Comparison of ENCODE assay signal across 8 mouse cellular contexts in genomic region chr6:128759221-128759950, GRCm38 (mm10). TPM values are rescaled to one million over a fixed set of nuclear protein-coding genes. Genes with fewer than 3 reads are reported as not detected.
A peak's percentile ranks its signal among the peaks of the same experiment; 100 is the strongest.
DNase-seq lines count a peak whose midpoint lies in the region; ATAC-seq lines count a peak whose summit lies in the region.

No protein-coding gene starts in this region.

- no peak overlapping the region for H3K27ac ChIP-seq in liver, embryonic 12.5 days
- H3K27ac ChIP-seq in hindbrain, embryonic 16.5 days (ENCODE audit: low read depth, low read length): no peak overlapping the region

- H3K9me3 ChIP-seq in liver, embryonic 12.5 days (replicated peaks): no peaks in the 10 kb centered on the region
- no peaks in the 10 kb centered on the region for H3K9me3 ChIP-seq in hindbrain, embryonic 16.5 days (ENCODE audit: control insufficient read depth, low read length)

- no peak overlapping the region for H3K4me3 ChIP-seq in liver, embryonic 12.5 days
- 0 out of 2 replicates have a peak overlapping the region, but pooled peaks have one; percentile 9 for H3K4me3 ChIP-seq in hindbrain, embryonic 16.5 days (ENCODE audit: low read length)

- peak overlapping the region; percentile 37 for H3K4me2 ChIP-seq in liver, embryonic 12.5 days
- peak overlapping the region; percentile 36; the same call in 1 of the 2 replicates for H3K4me2 ChIP-seq in hindbrain, embryonic 16.5 days (ENCODE audit: low read length)

- no peak overlapping the region for H3K9ac ChIP-seq in liver, embryonic 12.5 days
- no peak overlapping the region; the same call in 1 of the 2 replicates for H3K9ac ChIP-seq in hindbrain, embryonic 16.5 days (ENCODE audit: low read depth, low read length)

- H3K4me1 ChIP-seq in liver, embryonic 12.5 days: peaks cover 19% of the 10 kb centered on the region
- H3K4me1 ChIP-seq in hindbrain, embryonic 16.5 days (ENCODE audit: control insufficient read depth, insufficient read depth, low read depth, low read length): peaks cover 7% of the 10 kb centered on the region; the same call in 1 of the 2 replicates

- no peaks in the 10 kb centered on the region for H3K36me3 ChIP-seq in liver, embryonic 12.5 days
- no peaks in the 10 kb centered on the region for H3K36me3 ChIP-seq in hindbrain, embryonic 16.5 days (ENCODE audit: control insufficient read depth, insufficient read depth, low read length)

- peak; percentile 24 for DNase-seq in CD4-positive, CD25-positive, alpha-beta regulatory T cell, adult 2 months (ENCODE audit: low read depth, low spot score)
- DNase-seq in liver (no peak), adipocyte (ENCODE audit: low spot score) (no peak)
- peak; percentile 18 for DNase-seq in naive thymus-derived CD4-positive, alpha-beta T cell, adult 2 months (ENCODE audit: low read depth)
- no peak for DNase-seq in urinary bladder, postnatal 25 days (ENCODE audit: low spot score)

- no peaks in the 10 kb centered on the region for H3K27me3 ChIP-seq in liver, embryonic 12.5 days (replicated peaks)
- no peaks in the 10 kb centered on the region for H3K27me3 ChIP-seq in hindbrain, embryonic 16.5 days (replicated peaks; ENCODE audit: control insufficient read depth, insufficient read depth, low read length)

- ATAC-seq in CD4-positive, CD25-positive, alpha-beta regulatory T cell, adult 4 months: no peak
- ATAC-seq in liver, embryonic 12.5 days: no peak
- no peak for ATAC-seq in hindbrain, embryonic 16.5 days

- 76% methylated on average over 5 of the region's 5 CpGs for WGBS in liver, embryonic 12.5 days (ENCODE audit: insufficient replicate concordance)
- 74% methylated on average over 5 of the region's 5 CpGs for WGBS in hindbrain, embryonic 16.5 days

RNA-seq across cellular contexts. Expression of gene Klrb1c, which starts 29.6 kb away (rescaled TPM):
- polyA plus RNA-seq in CD4-positive, CD25-positive, alpha-beta regulatory T cell, adult 4 months (2017; shearing (Covaris generic)): 1 to 10 TPM; 2.5 to 3.5 TPM
- 0.10 TPM in 1 of 2 replicates, not detected in the other for polyA plus RNA-seq in liver, embryonic 12.5 days (2016; fragmentation: Nextera tagmentation; extraction: Ambion mirVana)
- 0.11 and 0.15 TPM in 2 replicates for polyA plus RNA-seq in hindbrain, embryonic 16.5 days (2015; fragmentation: Nextera tagmentation; extraction: Ambion mirVana)

RNA-seq across cellular contexts. Expression of gene Klrb1, which starts 36.5 kb away (rescaled TPM):
- not detected for polyA plus RNA-seq in CD4-positive, CD25-positive, alpha-beta regulatory T cell, adult 4 months (2017; shearing (Covaris generic))
- polyA plus RNA-seq in liver, embryonic 12.5 days (2016; fragmentation: Nextera tagmentation; extraction: Ambion mirVana): not detected in 2 replicates
- 1.3 and 1.5 TPM in 2 replicates for polyA plus RNA-seq in hindbrain, embryonic 16.5 days (2015; fragmentation: Nextera tagmentation; extraction: Ambion mirVana)

Comparison
In these comparisons a context has a peak if more than half of its experiments do, and no peak if none do; other contexts are left out.
1. DNase-seq: peak in CD4-positive, CD25-positive, alpha-beta regulatory T cell, adult 2 months (single experiment) and naive thymus-derived CD4-positive, alpha-beta T cell, adult 2 months (single experiment); none in liver (single experiment), adipocyte (single experiment) and urinary bladder, postnatal 25 days (single experiment).